Mouse (Mus musculus) midbrain, embryonic 13.5 days (tissue): ENCODE results near the gene Aim2. TPM values are rescaled to one million over a fixed set of nuclear protein-coding genes. Genes with fewer than 3 reads are reported as not detected.
"Not testable (repeated sequence)": the region's sequence is repeated elsewhere in the genome, so short reads cannot be mapped to it uniquely, and the experiment has no call there.

ENCODE experiments used
- ATAC-seq: fragments of 200-750 bp; cut with Nextera tagmentation; 2 replicates; pipeline ENCODE4 v1.8.0; 2017; ENCODE audit warnings: mild to moderate bottlenecking, moderate TSS enrichment, moderate library complexity
- H3K27ac ChIP-seq: fragments of 300-500 bp; sonication (generic); 2 replicates; pipeline ENCODE4 v1.5.1; 2015; ENCODE audit warnings: inconsistent platforms, mild to moderate bottlenecking, moderate library complexity
- H3K27me3 ChIP-seq: fragments of 300-500 bp; sonication (generic); 2 replicates; pipeline ENCODE4 v1.6.1; 2015; ENCODE audit warnings: mild to moderate bottlenecking, inconsistent platforms
- H3K36me3 ChIP-seq: fragments of 300-500 bp; sonication (generic); 2 replicates; pipeline ENCODE4 v1.6.1; 2015; ENCODE audit warnings: mild to moderate bottlenecking, inconsistent platforms
- H3K4me1 ChIP-seq: fragments of 300-500 bp; sonication (generic); replicated peaks from 2 replicates; pipeline ENCODE4 v1.6.1; 2015; ENCODE audit warnings: inconsistent platforms
- H3K4me2 ChIP-seq: fragments of 300-500 bp; sonication (generic); replicated peaks from 2 replicates; pipeline ENCODE4 v1.6.1; 2015; ENCODE audit warnings: moderate library complexity, mild to moderate bottlenecking, inconsistent platforms
- H3K4me3 ChIP-seq: fragments of 300-500 bp; sonication (generic); replicated peaks from 2 replicates; pipeline ENCODE4 v1.5.1; 2015; ENCODE audit warnings: mild to moderate bottlenecking, inconsistent platforms
- H3K9ac ChIP-seq: fragments of 300-500 bp; sonication (generic); replicated peaks from 2 replicates; pipeline ENCODE4 v1.6.1; 2015; ENCODE audit warnings: mild to moderate bottlenecking, inconsistent platforms
- H3K9me3 ChIP-seq: fragments of 300-500 bp; sonication (generic); 2 replicates; pipeline ENCODE4 v1.6.1; 2016; ENCODE audit warnings: mild to moderate bottlenecking, inconsistent platforms
- WGBS: fragments of 180-500 bp; shearing (Covaris S2); methylation state at CpG from one replicate; pipeline ENCODE4 v1.1.7; 2015; 5-methylcytosine and 5-hydroxymethylcytosine counted together
- polyA plus RNA-seq: library from polyadenylated mRNA; unstranded; fragments of >200 nt; fragmentation: Nextera tagmentation; extraction: Ambion mirVana; gene quantifications from 2 replicates; pipeline ENCODE4 v1.2.1, GENCODE M21; 2015

Gene Aim2
- polyA plus RNA-seq, 1 experiment from 2014 or later, result 2.6 TPM

DNA sequence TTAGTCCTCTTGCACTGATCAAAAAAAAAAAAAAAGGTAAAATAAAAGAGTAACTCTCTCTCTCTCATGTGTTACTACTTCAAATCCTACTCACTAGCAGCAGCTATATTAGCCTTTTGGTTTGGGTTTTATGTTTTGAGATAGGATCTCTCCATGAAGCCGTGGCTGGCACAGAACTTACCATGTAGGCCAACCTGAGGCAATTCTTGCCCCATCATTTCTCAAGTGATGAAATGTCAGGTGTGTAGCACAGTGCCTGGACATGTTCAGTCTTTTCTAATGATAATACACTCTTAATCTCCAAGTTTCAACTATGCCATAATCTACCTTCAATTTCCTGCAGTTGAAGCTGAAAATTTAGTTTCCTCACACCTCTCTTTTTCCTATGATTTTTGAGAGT, 92.4 kb downstream of the Aim2 start:
- Histone ChIP-seq H3K4me3 (no peak overlapping the region), H3K9ac (no peak overlapping the region), H3K4me2 (no peak overlapping the region), H3K4me1 (no peaks in the 10 kb centered on the region), H3K27me3 (no peaks in the 10 kb centered on the region), H3K36me3 (no peaks in the 10 kb centered on the region), H3K9me3 (no peaks in the 10 kb centered on the region), H3K27ac (no peak overlapping the region)
- ATAC-seq, result no peak
- 89% methylated on average over 1 of the region's 1 CpGs for WGBS

DNA sequence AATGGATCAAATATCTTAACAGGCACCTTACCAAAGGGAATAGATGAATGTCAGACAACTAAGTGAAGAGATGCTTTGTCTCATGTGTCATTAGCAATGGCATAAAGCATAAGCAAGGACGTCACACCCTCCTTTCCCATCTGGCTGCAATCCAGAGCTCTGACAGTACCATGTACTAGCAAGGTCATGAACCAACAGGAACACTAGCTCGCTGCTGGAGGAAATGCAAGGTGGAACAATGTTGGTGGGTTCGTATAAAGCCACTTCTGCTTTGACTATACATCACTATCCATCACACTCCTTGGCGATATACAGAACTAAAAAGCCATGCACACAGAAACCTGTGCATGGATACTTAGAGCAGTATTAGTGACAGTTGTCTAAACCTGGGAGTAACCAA, 96.4 kb downstream of the Aim2 start:
- Histone ChIP-seq H3K36me3 (no peaks in the 10 kb centered on the region), H3K4me3 (no peak overlapping the region), H3K9me3 (no peaks in the 10 kb centered on the region), H3K4me2 (no peak overlapping the region), H3K27ac (no peak overlapping the region), H3K4me1 (no peaks in the 10 kb centered on the region), H3K27me3 (no peaks in the 10 kb centered on the region), H3K9ac (no peak overlapping the region)
- ATAC-seq, result no peak
- 90% methylated on average over 4 of the region's 4 CpGs for WGBS

DNA sequence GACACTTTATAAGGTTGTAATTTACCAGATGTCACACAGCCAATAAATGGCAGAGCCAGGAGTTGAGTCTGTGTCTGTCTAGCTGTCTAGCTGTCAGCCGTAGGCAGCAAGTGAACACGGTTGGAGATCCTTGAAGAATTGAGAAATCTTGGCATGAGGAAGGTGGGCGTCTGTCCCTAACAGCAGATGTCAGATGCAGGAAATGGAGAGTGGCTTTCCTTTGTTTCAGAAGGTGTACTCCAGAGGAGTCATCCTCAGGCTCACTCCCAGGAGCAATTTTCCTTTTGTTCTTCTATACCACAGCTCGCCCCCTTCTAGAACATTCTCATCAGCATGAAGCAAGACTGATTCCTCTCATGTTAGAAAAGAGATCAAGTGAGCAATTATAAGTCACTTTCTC, 99.9 kb downstream of the Aim2 start:
- 87% methylated on average over 4 of the region's 4 CpGs for WGBS

DNA sequence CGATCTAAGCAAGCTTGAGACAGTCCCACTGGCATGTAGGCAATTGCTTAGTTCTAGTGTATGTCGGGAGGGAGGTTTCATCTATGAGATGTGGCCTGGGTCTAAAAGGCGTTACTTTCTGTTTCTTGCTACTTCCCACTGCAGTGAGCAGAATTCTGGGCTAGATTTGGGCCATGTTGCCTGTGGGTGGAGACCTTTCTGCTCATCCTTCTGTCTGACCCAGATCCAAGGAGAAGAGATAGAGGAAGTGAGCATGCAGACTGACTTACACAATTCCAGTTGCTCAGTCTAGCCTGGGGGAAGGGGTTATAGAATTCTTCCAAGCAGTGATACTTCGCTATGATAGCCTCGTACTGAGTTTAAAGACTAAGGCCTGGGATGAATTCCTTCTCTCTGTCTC, 101.0 kb downstream of the Aim2 start:
- no peak for ATAC-seq
- Histone ChIP-seq H3K9ac (no peak overlapping the region), H3K9me3 (no peaks in the 10 kb centered on the region), H3K4me3 (no peak overlapping the region), H3K4me1 (no peaks in the 10 kb centered on the region), H3K36me3 (no peaks in the 10 kb centered on the region), H3K27me3 (no peaks in the 10 kb centered on the region), H3K4me2 (no peak overlapping the region), H3K27ac (no peak overlapping the region)
- 95% methylated on average over 5 of the region's 5 CpGs for WGBS

More for the DNA sequence above, 99.9 kb downstream of the Aim2 start:
- Histone ChIP-seq H3K36me3 (no peaks in the 10 kb centered on the region), H3K4me1 (no peaks in the 10 kb centered on the region), H3K9me3 (no peaks in the 10 kb centered on the region), H3K9ac (no peak overlapping the region), H3K27me3 (no peaks in the 10 kb centered on the region), H3K27ac (no peak overlapping the region), H3K4me2 (no peak overlapping the region), H3K4me3 (no peak overlapping the region)
- no peak for ATAC-seq

DNA sequence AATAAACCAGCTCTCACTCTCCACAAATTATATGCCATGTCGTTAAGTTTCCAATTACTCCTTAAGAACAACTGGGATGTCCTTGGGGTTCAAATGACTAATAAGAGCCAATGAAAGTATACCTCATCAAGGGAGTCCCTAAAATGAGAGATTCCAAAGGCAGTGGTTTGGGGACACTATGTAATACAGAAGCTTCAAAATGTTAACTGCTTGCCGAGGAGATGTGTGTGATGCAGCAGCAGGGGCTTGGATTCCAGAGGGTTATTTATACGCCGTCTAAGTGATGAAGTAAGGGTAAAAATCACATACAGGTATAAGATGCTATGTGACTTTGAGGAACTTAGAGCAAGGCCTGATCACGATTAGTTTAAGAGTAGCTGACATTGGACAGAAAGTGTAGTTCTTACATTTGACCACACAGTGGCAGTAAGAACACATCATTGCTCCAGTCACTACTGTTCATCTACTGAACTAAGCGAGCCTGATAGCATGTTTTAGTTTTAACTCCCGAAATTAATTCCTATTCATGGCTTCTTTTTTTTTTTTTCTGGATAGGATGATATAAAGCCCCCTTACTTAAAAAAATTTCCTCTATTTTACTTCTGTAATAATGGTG, 105.6 kb downstream of the Aim2 start:
- no peaks in the 10 kb centered on the region for H3K36me3 ChIP-seq
- peak; percentile 88 for ATAC-seq
- no peak overlapping the region for H3K4me3 ChIP-seq
- H3K9me3 ChIP-seq, result no peaks in the 10 kb centered on the region
- H3K27ac ChIP-seq, result no peak overlapping the region
- no peaks in the 10 kb centered on the region for H3K27me3 ChIP-seq
- 57% methylated on average over 7 of the region's 7 CpGs for WGBS
- H3K4me1 ChIP-seq, result no peaks in the 10 kb centered on the region
- no peak overlapping the region for H3K9ac ChIP-seq
- H3K4me2 ChIP-seq, result no peak overlapping the region

DNA sequence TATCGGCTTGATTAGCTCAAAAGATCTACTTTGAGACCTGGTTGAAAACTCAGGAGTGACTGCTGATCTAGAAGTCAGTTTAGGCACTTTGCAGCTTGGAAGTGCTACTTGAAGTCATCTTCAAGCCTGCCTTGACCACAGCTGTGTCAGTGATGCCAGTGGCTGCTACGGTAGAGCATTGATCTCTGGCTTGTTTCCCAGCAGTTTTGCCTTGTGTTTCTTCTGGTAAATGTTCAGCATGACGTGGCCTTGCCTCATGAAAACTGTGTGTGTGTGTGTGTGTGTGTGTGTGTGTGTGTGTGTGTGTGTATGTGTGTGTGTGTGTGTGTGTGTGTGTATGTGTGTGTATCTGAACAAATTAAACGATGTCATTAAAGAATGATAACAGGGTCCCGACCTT, 106.1 kb downstream of the Aim2 start:
- no peaks in the 10 kb centered on the region for H3K27me3 ChIP-seq
- no peaks in the 10 kb centered on the region for H3K4me1 ChIP-seq
- no peaks in the 10 kb centered on the region for H3K9me3 ChIP-seq
- WGBS, result 96% methylated on average over 5 of the region's 5 CpGs
- no peak overlapping the region for H3K4me3 ChIP-seq
- H3K4me2 ChIP-seq, result no peak overlapping the region
- H3K27ac ChIP-seq, result no peak overlapping the region
- no peak overlapping the region for H3K9ac ChIP-seq
- ATAC-seq, result no peak
- no peaks in the 10 kb centered on the region for H3K36me3 ChIP-seq

DNA sequence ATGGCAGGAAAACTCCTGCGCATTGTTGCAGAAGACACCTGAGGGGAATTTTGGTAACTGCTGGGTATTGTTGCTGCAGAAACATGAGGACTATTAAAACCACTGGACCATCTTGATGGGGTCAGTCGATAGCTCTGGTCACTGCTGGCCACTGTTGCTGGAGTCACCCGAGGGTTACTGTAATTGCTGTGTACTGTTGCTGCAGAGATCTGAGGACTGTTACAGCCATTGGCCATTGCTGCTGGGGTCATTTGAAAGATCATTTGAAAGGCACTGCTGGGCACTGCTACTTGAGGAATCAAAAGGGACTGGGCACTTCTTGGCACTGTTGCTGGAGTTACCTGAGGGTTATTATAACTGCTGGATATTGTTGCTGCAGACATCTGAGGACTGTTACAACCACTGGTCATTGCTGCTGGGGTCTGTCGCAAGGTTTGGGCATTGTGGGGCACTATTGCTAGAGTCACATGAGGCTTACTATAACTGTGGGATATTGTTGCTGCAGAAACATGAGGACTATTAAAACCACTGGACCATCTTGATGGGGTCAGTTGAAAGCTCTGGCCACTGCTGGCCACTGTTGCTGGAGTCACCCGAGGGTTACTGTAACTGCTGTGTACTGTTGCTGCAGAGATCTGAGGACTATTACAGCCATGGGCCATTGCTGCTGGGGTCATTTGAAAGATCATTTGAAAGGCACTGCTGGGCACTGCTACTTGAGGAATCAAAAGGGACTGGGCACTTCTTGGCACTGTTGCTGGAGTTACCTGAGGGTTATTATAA, 129.9 kb downstream of the Aim2 start:
- H3K9ac ChIP-seq, H3K4me1 ChIP-seq, H3K4me2 ChIP-seq, H3K4me3 ChIP-seq, ATAC-seq, H3K9me3 ChIP-seq, H3K27ac ChIP-seq, H3K36me3 ChIP-seq, H3K27me3 ChIP-seq: not testable (repeated sequence)
- WGBS, result 94% methylated on average over 5 of the region's 5 CpGs

DNA sequence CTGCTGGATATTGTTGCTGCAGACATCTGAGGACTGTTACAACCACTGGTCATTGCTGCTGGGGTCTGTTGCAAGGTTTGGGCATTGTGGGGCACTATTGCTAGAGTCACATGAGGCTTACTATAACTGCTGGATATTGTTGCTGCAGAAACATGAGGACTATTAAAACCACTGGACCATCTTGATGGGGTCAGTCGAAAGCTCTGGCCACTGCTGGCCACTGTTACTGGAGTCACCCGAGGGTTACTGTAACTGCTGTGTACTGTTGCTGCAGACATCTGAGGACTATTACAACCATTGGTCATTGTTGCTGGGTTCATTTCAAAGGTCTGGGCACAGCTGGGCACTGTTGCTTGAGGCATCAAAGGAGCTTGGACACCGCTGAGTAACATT, 130.5 kb downstream of the Aim2 start:
- 89% methylated on average over 3 of the region's 3 CpGs for WGBS
- H3K9ac ChIP-seq, H3K9me3 ChIP-seq, H3K4me1 ChIP-seq, ATAC-seq, H3K4me3 ChIP-seq, H3K36me3 ChIP-seq, H3K27me3 ChIP-seq, H3K4me2 ChIP-seq, H3K27ac ChIP-seq: not testable (repeated sequence)

DNA sequence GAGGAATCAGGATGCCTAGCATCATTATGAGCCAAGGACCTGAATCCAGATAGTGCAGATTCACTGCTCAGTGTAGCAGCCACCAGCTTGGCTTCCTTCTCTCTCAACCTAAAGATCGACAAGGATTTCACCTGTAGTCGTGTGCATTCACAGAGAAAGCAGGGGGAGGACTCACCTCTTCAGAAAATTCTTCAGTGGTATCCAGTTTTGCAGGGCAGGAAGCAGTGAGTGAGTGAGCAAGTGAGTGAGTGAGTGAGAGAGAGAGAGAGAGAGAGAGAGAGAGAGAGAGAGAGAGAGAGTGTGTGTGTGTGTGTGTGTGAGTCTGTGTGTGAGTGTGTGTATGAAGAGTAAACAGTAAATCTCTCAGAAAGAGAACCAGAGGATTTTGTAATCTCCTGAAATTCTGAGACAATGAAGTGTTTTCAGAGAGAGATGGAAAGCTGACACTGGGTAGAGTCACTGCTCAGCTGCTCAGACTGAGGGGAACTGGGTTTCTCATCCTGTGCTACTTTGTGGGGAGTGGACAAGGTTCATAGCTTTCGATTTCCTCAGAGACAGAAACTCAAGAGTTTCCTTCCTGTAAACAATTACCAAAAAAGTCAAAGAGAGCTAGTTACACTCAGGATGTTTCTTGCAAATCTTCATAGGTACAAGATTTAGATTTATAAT, 140.3 kb downstream of the Aim2 start, which contains the start of gene Ifi206:
Gene Ifi206 (minus strand): TSS at position 230 of the 669 bp plus-strand sequence.
- H3K27me3 ChIP-seq, H3K9me3 ChIP-seq, H3K4me3 ChIP-seq, H3K4me1 ChIP-seq, H3K27ac ChIP-seq, H3K9ac ChIP-seq, ATAC-seq, H3K4me2 ChIP-seq, H3K36me3 ChIP-seq: not testable (repeated sequence)
- 86% methylated on average over 3 of the region's 3 CpGs for WGBS

DNA sequence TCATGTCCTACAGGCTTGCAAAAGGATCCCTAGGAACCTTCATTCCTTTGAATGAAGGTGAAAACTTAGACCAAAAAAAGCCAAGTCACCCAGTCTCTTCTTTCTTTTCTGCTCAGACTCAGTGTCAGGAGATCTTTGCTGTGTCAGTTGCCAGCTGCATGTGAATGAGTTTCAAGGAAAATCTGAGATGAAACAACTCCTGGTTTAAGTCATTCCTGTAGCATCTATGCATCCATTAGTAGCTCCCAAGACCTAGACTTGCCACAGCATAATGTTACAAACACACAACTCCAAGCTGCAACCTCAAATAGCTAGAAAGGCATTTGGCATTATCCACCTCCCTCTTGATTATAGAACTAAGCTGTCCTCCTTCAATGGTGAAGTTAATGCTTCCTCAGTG, 140.8 kb downstream of the Aim2 start:
- not testable (repeated sequence) for H3K27me3 ChIP-seq

DNA sequence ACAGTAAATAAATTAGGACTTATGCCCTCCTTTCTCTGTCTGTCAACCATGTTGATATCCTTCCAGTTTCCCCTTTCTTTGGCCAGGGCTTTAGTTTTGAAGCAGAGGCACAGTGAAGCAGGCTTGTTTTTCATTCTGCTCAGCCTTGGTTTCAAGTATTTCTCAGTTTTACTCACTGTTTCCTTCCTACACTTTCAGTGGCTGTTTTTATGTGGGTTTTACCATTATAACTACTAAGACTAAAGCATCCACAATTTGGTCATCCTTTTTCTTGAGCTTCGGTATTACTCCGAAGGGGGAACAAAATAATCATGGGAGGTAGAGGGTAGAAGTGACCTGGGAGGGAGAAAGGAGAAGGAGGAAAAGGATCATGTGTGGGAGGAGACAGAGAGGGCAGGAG, 159.9 kb downstream of the Aim2 start:
- not testable (repeated sequence) for H3K4me2 ChIP-seq, H3K9me3 ChIP-seq, H3K4me3 ChIP-seq, H3K27me3 ChIP-seq, H3K9ac ChIP-seq, ATAC-seq, H3K4me1 ChIP-seq, H3K27ac ChIP-seq, H3K36me3 ChIP-seq
- 95% methylated on average over 2 of the region's 2 CpGs for WGBS

More for the DNA sequence above, 140.8 kb downstream of the Aim2 start:
- not testable (repeated sequence) for H3K9me3 ChIP-seq, H3K4me1 ChIP-seq, H3K36me3 ChIP-seq, H3K4me3 ChIP-seq, H3K4me2 ChIP-seq, ATAC-seq, H3K9ac ChIP-seq, H3K27ac ChIP-seq
